Mouse (Mus musculus) thymus, adult 2 months (tissue): ENCODE measurements around the gene Abcc2.

Experiments
- CTCF ChIP-seq: fragments of 200-500 bp; IDR thresholded peaks from 2 replicates; pipeline ENCODE4 v1.5.1; 2012; ENCODE audit warnings: mild to moderate bottlenecking, control low read depth, low read length, moderate library complexity, borderline replicate concordance; ENCODE audit not compliant: control insufficient read depth, poor library complexity, insufficient read depth; ENCODE audit errors: extremely low read depth
- POLR2A ChIP-seq: fragments of 200-500 bp; IDR thresholded peaks from 2 replicates; pipeline ENCODE4 v1.6.1; 2012; ENCODE audit warnings: mild to moderate bottlenecking, low read length, control low read depth, moderate library complexity; ENCODE audit not compliant: control insufficient read depth, poor library complexity, insufficient read depth; ENCODE audit errors: extremely low read depth

- no peak for TF ChIP-seq CTCF
- TF ChIP-seq POLR2A: no peak
Measured at GRCm38 (mm10) chr19:43792537-43792936, 10.5 kb downstream of the Abcc2 start.
